Mouse (Mus musculus): ENCODE data around the gene Atp6v0c.

- TF ChIP-seq CTCF (IDR thresholded peaks at IDR 0.05; ENCODE audit: low read depth) = no peak
- no peak for TF ChIP-seq EP300 (IDR thresholded peaks at IDR 0.05; ENCODE audit: low read depth)
Observed at GRCm38 (mm10) chr17:24204846-24205245, 35.3 kb upstream of the Atp6v0c start.

Measured in liver, embryonic 14.5 days (tissue).